Comparison of ENCODE assay signal across 26 mouse cellular contexts in the genomic region with DNA sequence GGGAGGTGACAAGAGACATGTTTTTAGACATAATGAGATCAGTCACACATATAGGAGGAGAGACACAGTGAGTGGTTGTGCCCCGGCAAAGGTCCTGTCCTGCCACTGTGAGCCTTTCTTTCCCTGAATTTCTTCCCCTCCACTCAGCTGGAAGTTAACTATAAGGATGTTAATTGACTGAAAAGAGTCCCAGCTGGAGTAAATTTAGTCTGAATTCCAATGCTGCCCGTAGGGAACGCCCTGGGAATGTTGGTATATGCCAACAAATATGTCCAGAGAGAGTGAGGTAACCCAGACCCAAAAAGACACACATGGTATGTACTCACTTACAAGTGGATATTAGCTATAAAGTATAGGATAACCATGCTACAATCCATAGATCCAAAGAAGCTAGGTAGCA. TPM values are rescaled to one million over a fixed set of nuclear protein-coding genes. Genes with fewer than 3 reads are reported as not detected.
"Had no signal": no experiment of that assay in that cellular context is flagged by ENCODE, and none has a peak within 500 bp of the region (broad histone marks: within the 10 kb centered on the region; RNA-seq: fewer than 3 reads in every experiment).

No protein-coding gene starts in this region.

- DNase-seq: gastrocnemius, adult 2 months; gastrocnemius, postnatal 10 days; gastrocnemius, postnatal 25 days; heart, adult 18-20 months; heart, postnatal 10 days; heart, postnatal 4 days; kidney, adult 18-20 months; kidney, adult 8-10 months; kidney, postnatal 10 days; kidney, postnatal 25 days; kidney, postnatal 4 days; liver had no signal

- H3K36me3 ChIP-seq: heart, embryonic 10.5 days; heart, embryonic 12.5 days; hindbrain, embryonic 10.5 days; hindbrain, embryonic 12.5 days; intestine, embryonic 15.5 days; limb, embryonic 12.5 days had no signal

- ATAC-seq: hindbrain, embryonic 16.5 days; inflammation-experienced regulatory T-cells, adult 6 months; intestine, embryonic 15.5 days; intestine, postnatal 0 days had no signal

- H3K4me3 ChIP-seq: gastrocnemius, adult 2 months; heart, embryonic 10.5 days; heart, embryonic 12.5 days; hindbrain, embryonic 10.5 days; hindbrain, embryonic 12.5 days; intestine, embryonic 15.5 days; layer of hippocampus, adult 2 months; left cerebral cortex, adult 2 months; limb, embryonic 12.5 days had no signal

- H3K4me1 ChIP-seq: heart, embryonic 10.5 days; hindbrain, embryonic 12.5 days had no signal

- H3K9ac ChIP-seq: heart, embryonic 12.5 days; hindbrain, embryonic 12.5 days; hindbrain, embryonic 14.5 days; intestine, embryonic 15.5 days; limb, embryonic 12.5 days; liver, embryonic 14.5 days had no signal

- H3K9me3 ChIP-seq: heart, embryonic 10.5 days; heart, embryonic 12.5 days; hindbrain, embryonic 10.5 days; hindbrain, embryonic 12.5 days; intestine, embryonic 15.5 days; limb, embryonic 12.5 days had no signal

- H3K4me2 ChIP-seq: heart, embryonic 12.5 days; hindbrain, embryonic 12.5 days; hindbrain, embryonic 14.5 days; intestine, embryonic 15.5 days; limb, embryonic 12.5 days; liver, embryonic 11.5 days had no signal

- H3K27ac ChIP-seq: gastrocnemius, adult 2 months; heart, embryonic 10.5 days; hindbrain, embryonic 10.5 days; hindbrain, embryonic 12.5 days; hindbrain, embryonic 14.5 days; intestine, embryonic 15.5 days; layer of hippocampus, adult 2 months; left cerebral cortex, adult 2 months; limb, embryonic 12.5 days; liver, embryonic 14.5 days had no signal

- H3K27me3 ChIP-seq: heart, embryonic 12.5 days; hindbrain, embryonic 12.5 days; intestine, embryonic 15.5 days; limb, embryonic 12.5 days had no signal

RNA-seq across cellular contexts. Expression of a gene that starts 23.1 kb away (rescaled TPM):
- polyA plus RNA-seq: inflammation-experienced regulatory T-cells, adult 6 months had no signal
